Mouse (Mus musculus) frontal cortex, postnatal 36 days (tissue): ENCODE measurements around the gene Slfn14.
"Not testable (repeated sequence)": the region's sequence is repeated elsewhere in the genome, so short reads cannot be mapped to it uniquely, and the experiment has no call there.

ENCODE experiments used
- DNase-seq, 2 experiments: peaks; one replicate each; pipeline ENCODE4 v3.0.0; 2022; ENCODE audit warnings: low spot score in 2 of 2

The Slfn14 gene

GRCm38 (mm10) chr11:83286566-83286965, at the start of gene Slfn14:
Gene Slfn14, minus strand, starts transcription at chr11:83286726.
- DNase-seq, result no peak

GRCm38 (mm10) chr11:83335826-83336225, 49.3 kb upstream of the Slfn14 start:
- DNase-seq, result peak; percentile 35 to 63

DNA sequence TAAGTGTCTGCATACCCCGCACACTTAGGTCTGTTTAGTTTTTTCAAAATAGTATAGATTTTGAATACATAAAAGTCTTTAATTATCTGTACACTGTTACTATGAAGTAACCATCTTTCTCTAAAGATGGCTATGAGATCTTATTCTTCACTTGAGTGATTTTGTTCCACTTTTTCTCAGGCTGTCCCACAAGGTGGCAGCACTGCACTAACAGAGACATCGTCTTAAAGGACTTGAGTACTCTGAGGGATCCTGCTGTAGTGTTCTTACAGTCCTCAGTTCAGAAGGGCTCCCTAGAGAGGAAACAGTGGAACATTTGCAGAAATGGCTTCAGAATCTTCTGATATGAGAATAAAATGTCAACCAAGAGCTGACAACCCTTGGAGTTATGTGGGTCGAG, 40.9 kb upstream of the Slfn14 start:
- DNase-seq, result peak; percentile 40 to 76

DNA sequence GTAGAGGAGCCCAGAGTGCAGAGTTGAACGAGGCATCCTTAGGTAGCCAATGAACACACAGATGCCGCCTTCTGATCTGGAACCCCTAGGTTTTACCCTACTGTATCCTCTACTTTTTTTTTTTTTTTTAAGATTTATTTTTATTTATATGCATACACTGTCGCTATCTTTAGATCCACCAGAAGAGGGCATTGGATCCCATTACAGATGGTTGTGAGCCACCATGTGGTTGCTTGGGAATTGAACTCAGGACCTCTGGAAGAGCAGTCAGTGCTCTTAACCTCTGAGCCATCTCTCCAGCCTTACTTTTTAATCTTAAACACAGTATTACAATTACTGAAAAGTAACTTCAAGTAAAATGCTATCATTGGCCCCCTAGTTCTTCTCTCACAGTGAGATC, 40.2 kb upstream of the Slfn14 start:
- DNase-seq, result not testable (repeated sequence)

DNA sequence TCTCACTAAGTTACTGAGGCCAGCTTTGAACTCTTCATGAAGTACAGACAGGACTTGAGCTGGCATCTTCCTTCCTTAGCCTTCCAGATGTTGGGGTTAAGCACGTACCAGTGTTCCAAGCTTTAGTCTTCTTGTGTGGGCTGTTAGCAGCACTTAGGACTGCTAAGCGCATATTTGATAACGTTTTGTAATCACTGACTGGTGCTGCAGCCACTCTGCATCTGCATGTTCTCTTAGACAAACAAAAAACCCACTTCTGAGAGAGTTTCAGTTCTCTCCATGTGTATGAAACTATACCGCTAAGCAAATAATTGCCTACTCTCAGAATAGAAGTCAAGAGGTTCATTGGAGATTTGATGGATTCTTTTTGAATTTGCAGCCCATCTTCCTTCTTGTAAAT, 32.5 kb upstream of the Slfn14 start:
- no peak for DNase-seq

- DNase-seq, result peak; percentile 46 to 71
Observed at GRCm38 (mm10) chr11:83312471-83312870, 25.9 kb upstream of the Slfn14 start.

DNA sequence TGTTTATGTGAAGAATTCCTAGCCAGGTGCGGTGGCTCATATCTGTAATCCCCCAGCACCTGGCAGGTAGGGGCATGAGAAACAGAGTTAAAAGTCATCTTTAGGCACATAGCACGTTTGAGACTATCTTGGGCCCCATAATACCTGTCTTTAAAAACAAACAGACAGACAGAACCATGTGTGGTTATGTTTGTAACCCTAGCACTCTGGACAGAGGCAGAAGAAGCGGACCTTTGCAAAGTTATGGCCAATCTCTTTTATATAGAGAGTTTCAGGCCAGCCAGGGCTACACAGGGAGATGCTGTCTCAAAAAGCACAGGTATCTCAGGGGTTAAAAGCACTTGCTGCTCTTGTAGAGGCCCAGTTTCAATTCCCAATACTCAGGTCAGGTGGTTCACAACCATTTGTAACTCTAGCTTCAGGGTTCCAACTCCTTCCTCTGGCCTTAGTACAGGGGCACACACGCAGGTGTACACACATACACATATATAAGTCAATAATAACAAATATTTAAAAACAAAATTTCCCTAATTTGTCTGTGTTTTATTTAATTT, 20.3 kb upstream of the Slfn14 start:
- no peak for DNase-seq

DNA sequence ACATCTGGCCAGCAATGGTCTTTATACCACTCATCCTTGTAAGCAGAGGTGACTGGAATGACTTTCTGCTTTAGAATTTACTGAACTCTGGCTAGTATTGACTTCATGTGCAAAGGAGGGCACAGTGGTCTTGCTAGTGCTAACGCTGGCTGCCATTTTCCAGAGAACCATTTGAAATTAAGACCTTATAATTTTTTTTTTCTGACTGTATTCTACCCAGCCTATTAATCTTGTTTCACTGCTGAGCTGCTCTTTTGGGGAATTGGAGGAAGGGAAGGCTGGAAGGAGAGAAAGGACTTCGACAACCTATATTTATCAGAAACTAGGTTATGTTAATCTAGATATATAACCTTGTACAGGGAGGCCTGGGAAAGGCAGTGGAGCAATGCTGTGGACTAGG, 18.0 kb upstream of the Slfn14 start:
- DNase-seq, result no peak

DNA sequence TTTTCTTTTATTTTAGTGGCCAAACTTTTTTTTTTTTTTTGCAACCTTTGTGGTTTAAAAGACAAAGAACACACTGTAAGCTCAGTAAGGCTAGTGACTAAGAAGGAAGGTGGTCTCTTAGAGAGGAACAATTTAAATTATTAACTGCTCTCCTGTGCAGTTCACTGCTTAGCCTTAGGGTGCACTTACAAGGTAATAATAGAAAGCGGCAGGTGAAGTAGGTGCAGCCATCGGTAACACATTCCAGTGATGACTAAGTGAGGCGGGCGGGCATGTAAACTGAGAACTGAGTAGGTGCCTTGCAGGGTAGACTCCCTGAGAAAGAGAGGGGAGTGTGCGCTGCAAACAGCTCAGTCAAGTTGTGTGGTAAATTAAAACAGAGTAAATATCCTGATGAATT, 17.2 kb upstream of the Slfn14 start:
- DNase-seq, result no peak

DNA sequence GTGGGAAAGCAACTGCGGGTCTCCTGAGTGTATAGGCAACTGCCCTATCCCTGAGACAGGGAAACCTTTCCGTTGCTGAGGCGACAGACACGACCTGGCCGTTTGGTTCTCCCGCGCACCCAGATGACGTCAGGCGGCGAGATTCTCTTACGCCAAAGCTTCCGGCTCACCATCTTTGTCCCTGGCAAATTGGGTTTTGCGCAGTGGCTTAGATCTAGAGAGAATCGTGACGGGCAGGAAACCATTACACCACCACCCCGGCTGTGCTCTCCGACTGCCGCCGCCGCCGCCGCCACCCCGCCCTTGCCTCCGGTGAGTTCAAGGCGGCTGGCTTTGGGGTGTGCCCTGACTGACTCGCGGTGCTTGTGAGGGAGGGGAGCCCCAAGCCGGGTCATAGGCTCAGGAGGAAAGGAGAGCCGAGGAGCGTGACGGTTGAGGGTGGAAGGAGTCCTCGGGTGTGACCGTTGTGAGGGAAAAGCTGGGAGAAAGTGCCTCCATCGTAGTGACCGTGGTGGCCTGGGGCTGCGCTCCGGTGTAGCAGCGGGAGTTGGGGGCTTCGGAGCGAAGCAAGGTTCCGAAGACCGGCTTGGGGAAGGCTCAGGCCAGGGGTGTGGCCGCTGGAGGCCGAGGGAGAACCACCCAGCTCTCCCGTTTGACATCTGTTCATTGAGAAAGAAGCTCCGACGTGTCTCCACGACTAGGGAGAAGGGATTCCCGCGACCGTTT, 16.2 kb upstream of the Slfn14 start, which contains the start of gene Pex12:
TSS of gene Pex12 (minus strand) at position 61 of the 726 bp plus-strand sequence.
- peak; percentile 94 to 97 for DNase-seq

- peak in 1 of 2 experiments; percentile 35 for DNase-seq
Observed at GRCm38 (mm10) chr11:83302124-83302523, 15.6 kb upstream of the Slfn14 start.

DNA sequence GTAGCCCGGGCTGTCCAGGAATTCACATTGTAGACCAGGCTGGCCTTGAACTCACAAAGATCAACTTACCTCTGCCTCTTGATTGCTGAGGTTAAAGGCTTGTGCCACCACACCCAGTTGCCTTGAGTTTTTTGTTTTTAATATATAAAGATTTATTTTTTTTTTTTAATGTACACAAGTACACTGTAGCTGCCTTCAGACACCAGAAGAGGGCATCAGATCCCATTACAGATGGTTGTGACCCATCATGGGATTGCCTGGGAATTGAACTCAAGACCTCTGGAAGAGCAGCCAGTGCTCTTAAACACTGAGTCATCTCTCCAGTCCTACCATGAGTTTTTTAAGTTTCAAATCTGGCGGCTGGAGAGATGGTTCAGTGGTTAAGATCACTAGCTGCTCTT, 14.9 kb upstream of the Slfn14 start:
- DNase-seq, result no peak

DNA sequence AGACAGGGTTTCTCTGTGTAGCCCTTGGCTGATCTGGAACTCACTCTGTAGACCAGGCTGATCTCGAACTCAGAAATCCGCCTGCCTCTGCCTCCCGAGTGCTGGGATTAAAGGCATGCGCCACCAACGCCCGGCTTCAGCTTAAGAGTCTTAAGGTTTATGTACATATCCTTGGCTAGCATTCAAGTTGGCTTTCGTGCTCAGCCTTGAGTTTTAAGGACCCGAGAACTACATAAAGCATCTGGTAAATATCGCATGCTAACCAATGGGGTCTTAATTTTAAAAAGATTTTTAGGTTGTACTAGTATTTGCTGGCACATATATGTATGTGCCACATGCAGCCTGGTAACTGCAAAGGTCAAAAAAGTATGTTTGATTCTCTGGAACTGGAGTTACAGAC, 13.2 kb upstream of the Slfn14 start:
- DNase-seq, result no peak

- peak; percentile 94 to 97 for DNase-seq
Observed at GRCm38 (mm10) chr11:83298225-83299195, 12.0 kb upstream of the Slfn14 start, which contains the start of gene Ap2b1. Gene Ap2b1, plus strand, starts transcription at chr11:83299024.

- DNase-seq, result no peak
Observed at GRCm38 (mm10) chr11:83297816-83298215, 11.3 kb upstream of the Slfn14 start.

DNA sequence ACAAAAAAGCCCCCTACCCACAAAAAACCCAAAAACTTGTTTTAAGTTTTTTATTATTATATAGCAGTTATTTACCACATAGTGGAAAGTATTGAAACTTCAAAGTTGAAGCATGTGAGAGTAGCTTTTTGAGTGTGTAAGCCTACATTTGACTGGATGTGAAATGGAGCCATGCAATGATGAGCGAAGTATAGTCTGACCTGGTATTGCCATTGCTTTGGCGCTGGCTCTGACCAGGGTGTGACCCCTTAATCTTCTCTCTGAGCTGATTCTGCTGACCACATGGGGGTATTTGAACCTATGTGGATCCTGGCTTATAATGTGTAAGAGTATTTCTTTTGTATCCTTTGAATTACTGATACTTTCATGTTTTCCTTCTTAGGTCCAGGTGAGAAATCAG, 7.6 kb upstream of the Slfn14 start:
- DNase-seq, result no peak

DNA sequence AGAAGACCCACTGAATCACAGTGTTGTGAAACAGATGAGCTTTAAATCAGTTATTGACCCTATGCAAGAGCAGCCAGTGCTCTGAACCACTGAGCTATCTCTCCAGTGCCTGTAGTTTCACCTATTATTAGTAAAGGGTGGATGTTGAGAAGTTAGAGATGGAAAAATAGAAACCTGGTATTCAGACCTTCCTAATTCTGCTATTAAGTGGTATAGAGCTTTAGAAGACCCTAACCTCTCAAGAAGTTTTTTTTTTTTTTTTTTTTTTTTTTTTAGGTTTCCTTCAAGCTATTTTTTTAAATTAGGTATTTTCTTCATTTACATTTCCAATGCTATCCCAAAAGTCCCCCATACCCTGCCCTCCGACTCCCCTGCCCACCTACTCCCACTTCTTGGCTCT, 6.7 kb upstream of the Slfn14 start:
- DNase-seq, result no peak

- no peak for DNase-seq
Observed at GRCm38 (mm10) chr11:83292251-83292587, 5.7 kb upstream of the Slfn14 start.

DNA sequence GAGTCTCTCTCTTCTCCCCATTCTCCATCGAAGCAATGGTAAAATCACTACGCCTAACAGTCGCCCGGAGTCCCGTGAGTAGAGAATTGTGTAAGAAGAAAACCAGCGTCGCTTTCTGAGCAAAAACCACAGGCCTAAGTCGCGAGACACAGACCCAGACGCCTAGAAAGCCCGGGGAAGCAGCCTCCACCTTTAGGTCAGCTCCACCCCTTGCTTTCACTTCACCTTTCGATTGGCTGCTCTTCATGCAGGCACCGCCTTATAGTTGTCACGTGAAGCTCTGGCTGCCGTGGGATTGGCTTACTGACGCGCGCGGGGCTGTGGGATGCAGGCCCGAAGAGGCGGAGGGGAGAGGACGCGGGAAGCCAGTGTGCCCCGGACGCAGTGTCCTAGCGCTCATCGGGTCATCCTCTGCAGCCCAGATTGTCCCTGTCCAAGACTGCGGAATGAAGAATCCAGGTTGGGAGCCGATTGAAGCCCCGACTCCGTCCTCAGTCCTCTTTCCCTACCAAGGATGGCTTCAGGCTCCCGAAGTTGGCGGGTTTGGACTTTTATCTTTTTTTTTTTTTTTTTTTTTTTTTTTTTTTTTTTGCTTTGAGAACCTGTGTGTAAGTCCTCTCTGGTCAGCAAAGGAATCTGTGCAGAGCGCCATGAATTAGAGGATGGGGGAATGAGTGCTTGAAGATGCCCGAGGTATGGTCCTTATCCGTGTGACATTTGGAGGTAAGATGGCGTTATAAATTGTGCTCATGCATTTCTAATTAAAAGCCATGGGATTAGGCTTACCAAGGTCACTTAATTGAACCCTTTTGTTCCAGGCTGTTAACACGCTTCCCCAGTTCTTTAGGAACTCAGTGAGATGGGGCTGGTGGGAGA, 5.1 kb upstream of the Slfn14 start:
- peak; percentile 91 to 95 for DNase-seq

GRCm38 (mm10) chr11:83289633-83290032, 3.1 kb upstream of the Slfn14 start:
- DNase-seq, result no peak

DNA sequence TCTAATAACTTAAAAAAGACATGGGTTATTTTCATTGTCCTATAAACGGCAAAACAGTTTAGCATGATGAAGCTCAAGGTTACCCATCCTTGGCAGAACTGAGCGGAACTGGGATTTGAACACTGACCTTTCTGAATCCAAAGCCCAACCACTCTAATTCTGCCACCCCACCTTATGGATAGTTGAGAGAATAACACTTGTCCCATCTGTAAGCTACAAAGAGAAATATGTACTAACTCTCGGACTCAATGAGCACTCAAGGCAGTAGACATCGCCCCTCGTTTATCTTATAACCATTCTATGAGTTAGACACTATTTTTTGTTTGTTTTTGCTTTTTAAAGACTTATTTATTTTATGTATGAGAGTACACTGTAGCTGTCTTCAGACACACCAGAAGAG, 2.5 kb upstream of the Slfn14 start:
- no peak for DNase-seq
